ENCODE assay signal across 9 mouse cellular contexts in the genomic region with DNA sequence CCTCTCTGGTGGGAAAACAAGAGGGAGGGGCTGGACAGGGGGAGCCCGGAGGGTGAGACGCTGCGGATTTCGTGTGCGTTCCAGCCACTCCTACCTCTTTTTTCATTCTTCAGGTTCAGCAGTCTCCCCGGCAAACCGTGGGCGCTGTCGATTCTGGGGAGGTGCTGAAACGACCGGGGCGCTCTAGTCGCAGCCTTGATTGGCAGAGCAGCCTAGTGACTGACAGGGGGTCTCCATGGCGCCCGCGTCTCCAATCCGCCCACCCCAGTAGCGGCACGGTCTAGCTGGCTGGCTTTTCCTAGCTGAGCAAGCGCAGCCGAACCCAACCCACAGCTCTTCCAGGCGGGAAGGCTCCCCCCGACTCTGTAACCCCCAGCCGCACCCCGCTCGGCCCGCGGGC. TPM values are rescaled to one million over a fixed set of nuclear protein-coding genes. Genes with fewer than 3 reads are reported as not detected.
DNase-seq lines count a peak whose midpoint lies in the region; ATAC-seq lines count a peak whose summit lies in the region.
"Had no signal": no experiment of that assay in that cellular context is flagged by ENCODE, and none has a peak within 500 bp of the region (broad histone marks: within the 10 kb centered on the region; RNA-seq: fewer than 3 reads in every experiment).

TSS of gene Six6 (plus strand) at position 277 of the 400 bp plus-strand sequence.

- H3K9me3 ChIP-seq in heart, embryonic 14.5 days (ENCODE audit: control insufficient read depth, low read length) = no peaks in the 10 kb centered on the region
- no peaks in the 10 kb centered on the region for H3K9me3 ChIP-seq in hindbrain, embryonic 13.5 days
- H3K9me3 ChIP-seq in midbrain, embryonic 16.5 days (replicated peaks; ENCODE audit: control insufficient read depth, low read length, poor library complexity, severe bottlenecking) = no peaks in the 10 kb centered on the region
- H3K9me3 ChIP-seq: megakaryocyte, embryonic 14.5 days had no signal

- H3K4me3 ChIP-seq in heart, embryonic 14.5 days (ENCODE audit: control insufficient read depth in 1 of 2, insufficient read depth in 1 of 2, low read depth in 1 of 2, low read length in 2 of 2) = peak within 1 kb of the TSS; percentile 11 to 29; a peak in 3 of 4 replicates
- H3K4me3 ChIP-seq in hindbrain, embryonic 13.5 days = no peak within 1 kb of the TSS
- peak within 1 kb of the TSS; percentile 8; the same call in 1 of the 2 replicates for H3K4me3 ChIP-seq in midbrain, embryonic 16.5 days (ENCODE audit: low read depth, low read length)
- H3K4me3 ChIP-seq: megakaryocyte, embryonic 14.5 days had no signal

- peaks cover 98% of the 10 kb centered on the region for H3K27me3 ChIP-seq in heart, embryonic 14.5 days (ENCODE audit: control insufficient read depth, insufficient read depth, low read length)
- H3K27me3 ChIP-seq in hindbrain, embryonic 13.5 days = peaks cover 98% of the 10 kb centered on the region
- peaks cover 64% of the 10 kb centered on the region for H3K27me3 ChIP-seq in midbrain, embryonic 16.5 days (ENCODE audit: control insufficient read depth, insufficient read depth, low read depth, low read length)

- intact Hi-C loops in heart, postnatal 36 days (cut with DNase I) = loop anchor here (5.0 kb wide), 1 partner anchor 103 kb away; no protein-coding TSS in a partner anchor

- WGBS in heart, embryonic 14.5 days = under 1% methylated on average over 28 of the region's 28 CpGs
- under 1% methylated on average over 28 of the region's 28 CpGs for WGBS in hindbrain, embryonic 13.5 days
- under 1% methylated on average over 28 of the region's 28 CpGs for WGBS in midbrain, embryonic 16.5 days

- H3K36me3 ChIP-seq in heart, embryonic 14.5 days (ENCODE audit: control insufficient read depth, insufficient read depth, low read length) = no peaks in the 10 kb centered on the region
- no peaks in the 10 kb centered on the region for H3K36me3 ChIP-seq in hindbrain, embryonic 13.5 days
- no peaks in the 10 kb centered on the region for H3K36me3 ChIP-seq in midbrain, embryonic 16.5 days (ENCODE audit: control insufficient read depth, insufficient read depth, low read length)

- H3K4me1 ChIP-seq in heart, embryonic 14.5 days (ENCODE audit: control insufficient read depth in 2 of 2, insufficient read depth in 2 of 2, low read length in 2 of 2) = peaks cover 0 to 11% of the 10 kb centered on the region in 2 experiments; a peak in 1 of 4 replicates
- peaks cover 9% of the 10 kb centered on the region; the same call in 1 of the 2 replicates for H3K4me1 ChIP-seq in hindbrain, embryonic 13.5 days (replicated peaks)
- peaks cover 5% of the 10 kb centered on the region for H3K4me1 ChIP-seq in midbrain, embryonic 16.5 days (ENCODE audit: control insufficient read depth, insufficient read depth, low read length)

- H3K4me2 ChIP-seq in heart, embryonic 14.5 days (ENCODE audit: low read length) = peak within 1 kb of the TSS; percentile 50
- peak within 1 kb of the TSS; percentile 21; the same call in 1 of the 2 replicates for H3K4me2 ChIP-seq in hindbrain, embryonic 13.5 days
- no peak within 1 kb of the TSS; the same call in 1 of the 2 replicates for H3K4me2 ChIP-seq in midbrain, embryonic 16.5 days (ENCODE audit: low read length)

- H3K9ac ChIP-seq in heart, embryonic 14.5 days (ENCODE audit: low read length) = no peak within 1 kb of the TSS
- no peak within 1 kb of the TSS for H3K9ac ChIP-seq in hindbrain, embryonic 13.5 days
- no peak within 1 kb of the TSS for H3K9ac ChIP-seq in midbrain, embryonic 16.5 days (ENCODE audit: low read depth, low read length)

- H3K27ac ChIP-seq in heart, embryonic 14.5 days (replicated peaks in 1 of 2; ENCODE audit: control insufficient read depth in 1 of 2, insufficient read depth in 1 of 2, low read depth in 2 of 2, low read length in 2 of 2) = no peak within 1 kb of the TSS
- H3K27ac ChIP-seq in hindbrain, embryonic 13.5 days = no peak within 1 kb of the TSS
- no peak within 1 kb of the TSS for H3K27ac ChIP-seq in midbrain, embryonic 16.5 days (ENCODE audit: low read length)

- no peak for ATAC-seq in heart, embryonic 14.5 days (ENCODE audit: insufficient number of reproducible peaks, insufficient read depth, low FRiP score, low read depth)
- peak; percentile 36; the same call in 1 of the 2 replicates for ATAC-seq in hindbrain, embryonic 13.5 days (ENCODE audit: low FRiP score)
- ATAC-seq in midbrain, embryonic 16.5 days = no peak

- no peak for DNase-seq in heart, postnatal 36 days
- DNase-seq in c-Kit-positive CD71-negative TER-119-negative erythroid progenitor cells, embryonic 14.5 days (ENCODE audit: low read depth) = peak; percentile 35
- no peak for DNase-seq in urinary bladder, postnatal 25 days (ENCODE audit: low spot score)
- DNase-seq in left cerebral cortex, adult 18-20 months (ENCODE audit: low spot score in 2 of 2) = no peak
- DNase-seq in right cerebral cortex, postnatal 25 days = no peak

RNA-seq across cellular contexts. Expression of gene Six6, which starts in this region (rescaled TPM):
- not detected in 2 replicates for polyA plus RNA-seq in heart, embryonic 14.5 days (2014; fragmentation: Nextera tagmentation; extraction: Ambion mirVana)
- not detected for total RNA-seq in heart, postnatal 36 days (2021)
- polyA plus RNA-seq in hindbrain, embryonic 13.5 days (2015; fragmentation: Nextera tagmentation; extraction: Ambion mirVana) = not detected in 2 replicates
- polyA plus RNA-seq in midbrain, embryonic 16.5 days (2015; fragmentation: Nextera tagmentation; extraction: Ambion mirVana) = 0.85 and 2.1 TPM in 2 replicates
- total RNA-seq in left cerebral cortex, adult 18-20 months (2021) = not detected

Comparison
In these comparisons a context has a peak if more than half of its experiments do, and no peak if none do; other contexts are left out.
1. Peak in ATAC-seq and H3K4me2 ChIP-seq in hindbrain, embryonic 13.5 days; RNA of the gene not detected or under 1 TPM.